Mouse (Mus musculus) C2C12 (cell line): Measurements from ENCODE around the gene Gys2. TPM values are rescaled to one million over a fixed set of nuclear protein-coding genes. Genes with fewer than 3 reads are reported as not detected.

ENCODE experiments used
- H3K27me3 ChIP-seq: one replicate; pipeline ENCODE4 v1.6.1; 2011; ENCODE audit not compliant: control insufficient read depth, insufficient read depth, insufficient read length
- H3K36me3 ChIP-seq: one replicate; pipeline ENCODE4 v1.6.1; 2011; ENCODE audit not compliant: control insufficient read depth, insufficient read depth
- H3K4me3 ChIP-seq: one replicate; pipeline ENCODE4 v1.5.1; 2011; ENCODE audit warnings: mild to moderate bottlenecking, control low read depth; ENCODE audit not compliant: poor library complexity, insufficient read depth, severe bottlenecking
- H3K79me2 ChIP-seq: one replicate; pipeline ENCODE4 v1.6.1; 2011; ENCODE audit not compliant: control insufficient read depth, insufficient read depth
- H3K79me3 ChIP-seq: one replicate; pipeline ENCODE4 v1.6.1; 2011; ENCODE audit warnings: low read depth, control low read depth
- H3ac ChIP-seq: one replicate; pipeline ENCODE3; 2011; ENCODE audit warnings: low read depth; ENCODE audit not compliant: control insufficient read depth, insufficient read length
- CEBPB ChIP-seq: IDR thresholded peaks from one replicate; pipeline ENCODE4 v1.6.1; 2011; ENCODE audit warnings: low read depth, mild to moderate bottlenecking, control low read depth, moderate library complexity
- CTCF ChIP-seq: IDR thresholded peaks from one replicate; pipeline ENCODE4 v1.5.1; 2011; ENCODE audit not compliant: control insufficient read depth, insufficient read depth, insufficient read length
- FOSL1 ChIP-seq: IDR thresholded peaks from one replicate; pipeline ENCODE4 v1.8.0; 2011; ENCODE audit warnings: mild to moderate bottlenecking, low read length; ENCODE audit not compliant: poor library complexity, insufficient read depth, severe bottlenecking
- MAX ChIP-seq: IDR thresholded peaks from one replicate; pipeline ENCODE4 v1.6.1; 2011; ENCODE audit warnings: mild to moderate bottlenecking, control low read depth
- MYOD1 ChIP-seq: IDR thresholded peaks from one replicate; pipeline ENCODE4 v1.6.1; 2011; ENCODE audit warnings: low read depth; ENCODE audit not compliant: control insufficient read depth, insufficient read length
- MYOG ChIP-seq: IDR thresholded peaks from one replicate; pipeline ENCODE4 v1.6.1; 2011; ENCODE audit not compliant: control insufficient read depth, insufficient read length; ENCODE audit errors: extremely low read depth
- USF1 ChIP-seq: IDR thresholded peaks from one replicate; pipeline ENCODE4 v1.6.1; 2011; ENCODE audit warnings: low read depth, mild to moderate bottlenecking, control low read depth, moderate library complexity
- polyA plus RNA-seq: library from polyadenylated mRNA; unstranded; fragments of >200 nt; fragmentation: generic; extraction: Trizol; gene quantifications from one replicate; pipeline ENCODE4 v1.2.1, GENCODE M21; 2012; ENCODE audit warnings: missing spikeins

Gys2 gene
- polyA plus RNA-seq, 1 experiment: not detected

GRCm38 (mm10) chr6:142511516-142512135 is 38.7 kb upstream of the Gys2 start:
- H3K79me2 ChIP-seq: no peaks in the 10 kb centered on the region
- H3K27me3 ChIP-seq: no peaks in the 10 kb centered on the region
- H3K36me3 ChIP-seq: no peaks in the 10 kb centered on the region
- no peak for TF ChIP-seq CTCF
- TF ChIP-seq CEBPB: no peak
- no peak for TF ChIP-seq MAX
- TF ChIP-seq USF1: no peak
- no peak for TF ChIP-seq FOSL1
- TF ChIP-seq MYOG: no peak
- no peak for TF ChIP-seq MYOD1
- no peak overlapping the region for H3K4me3 ChIP-seq
- no peaks in the 10 kb centered on the region for H3K79me3 ChIP-seq
- H3ac ChIP-seq: no peak overlapping the region

- H3K36me3 ChIP-seq: no peaks in the 10 kb centered on the region
- TF ChIP-seq FOSL1 (no peak), CEBPB (no peak), MYOG (no peak), MYOD1 (no peak), CTCF (no peak), USF1 (no peak), MAX (no peak)
- H3K79me2 ChIP-seq: no peaks in the 10 kb centered on the region
- no peak overlapping the region for H3K4me3 ChIP-seq
- no peak overlapping the region for H3ac ChIP-seq
- H3K27me3 ChIP-seq: no peaks in the 10 kb centered on the region
- no peaks in the 10 kb centered on the region for H3K79me3 ChIP-seq
These were observed 35.8 kb upstream of the Gys2 start for GRCm38 (mm10) chr6:142508663-142509062.

- no peak for TF ChIP-seq CEBPB
- no peak for TF ChIP-seq MAX
- TF ChIP-seq MYOG: no peak
- TF ChIP-seq CTCF: no peak
- no peak for TF ChIP-seq FOSL1
- TF ChIP-seq USF1: no peak
- no peak for TF ChIP-seq MYOD1
- H3ac ChIP-seq: peak within 1 kb of the TSS; percentile 38
- H3K4me3 ChIP-seq: peak within 1 kb of the TSS; percentile 3
- no peaks in the 10 kb centered on the region for H3K36me3 ChIP-seq
- no peaks in the 10 kb centered on the region for H3K27me3 ChIP-seq
- no peaks in the 10 kb centered on the region for H3K79me3 ChIP-seq
- no peaks in the 10 kb centered on the region for H3K79me2 ChIP-seq
These were observed 34.9 kb upstream of the Gys2 start, which contains the start of gene Ldhb for GRCm38 (mm10) chr6:142507785-142508162. Ldhb (minus strand) TSS chr6:142507957.

- H3ac ChIP-seq: peak overlapping the region; percentile 38
- no peaks in the 10 kb centered on the region for H3K36me3 ChIP-seq
- H3K79me2 ChIP-seq: no peaks in the 10 kb centered on the region
- peak overlapping the region; percentile 3 for H3K4me3 ChIP-seq
- no peaks in the 10 kb centered on the region for H3K79me3 ChIP-seq
- no peaks in the 10 kb centered on the region for H3K27me3 ChIP-seq
- TF ChIP-seq CEBPB: no peak
- TF ChIP-seq MAX: no peak
- TF ChIP-seq USF1: no peak
- TF ChIP-seq MYOD1: no peak
- no peak for TF ChIP-seq FOSL1
- no peak for TF ChIP-seq MYOG
- no peak for TF ChIP-seq CTCF
These were observed 34.3 kb upstream of the Gys2 start for GRCm38 (mm10) chr6:142507033-142507784.

- H3K79me3 ChIP-seq: no peaks in the 10 kb centered on the region
- H3K79me2 ChIP-seq: no peaks in the 10 kb centered on the region
- TF ChIP-seq CEBPB (no peak), FOSL1 (no peak), CTCF (no peak), MYOG (no peak), MAX (no peak)
- no peaks in the 10 kb centered on the region for H3K27me3 ChIP-seq
- H3K36me3 ChIP-seq: no peaks in the 10 kb centered on the region
- no peak overlapping the region for H3K4me3 ChIP-seq
- H3ac ChIP-seq: no peak overlapping the region
These were observed 33.6 kb upstream of the Gys2 start for GRCm38 (mm10) chr6:142506338-142507032.
